Mouse (Mus musculus): ENCODE measurements at regions not wholly inside any gene's neighbourhood (a gene's known extent, or its start where the extent isn't known, plus 50 kb on each side); places are given as distances from the start of the nearest gene placed in this dataset.

DNA sequence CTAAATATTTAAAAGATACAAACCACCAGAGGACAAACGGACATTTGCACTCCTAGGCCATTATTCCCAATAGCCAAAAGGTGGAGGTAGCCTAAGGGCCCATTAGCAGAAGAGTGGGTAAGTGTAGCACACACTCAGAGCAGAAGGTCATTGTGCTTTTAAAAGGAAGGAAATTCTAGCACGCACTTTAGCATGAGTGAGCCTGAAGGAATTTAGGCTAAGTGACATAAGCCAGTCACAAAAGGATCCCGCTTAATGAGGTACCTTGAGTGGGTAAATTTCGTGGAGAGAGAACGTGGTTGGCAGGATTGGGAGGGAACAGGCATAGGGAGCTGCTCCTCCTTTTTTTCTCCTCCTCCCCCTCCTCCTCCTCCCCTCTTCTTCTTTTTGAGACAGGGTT, 70.4 kb upstream of the Cd28 start:
- TF ChIP-seq CTCF (IDR thresholded peaks at IDR 0.05; ENCODE audit: low read depth) (no peak), EP300 (IDR thresholded peaks at IDR 0.05; ENCODE audit: low read depth) (no peak)
